Mouse (Mus musculus) spleen, adult 2 months (tissue): ENCODE results near the gene Man2a2. TPM values are rescaled to one million over a fixed set of nuclear protein-coding genes. Genes with fewer than 3 reads are reported as not detected.

Source experiments
- DNase-seq, 2 experiments: peaks; one replicate each; pipeline versions ENCODE4 v3.0.0 to v3.0.0-alpha.2; 2012 to 2021; ENCODE audit warnings: low spot score in 2 of 2, low read depth in 1 of 2
- H3K27ac ChIP-seq: fragments of 200-500 bp; 2 replicates; pipeline ENCODE4 v1.5.1; 2012; ENCODE audit warnings: low read length, inconsistent platforms; ENCODE audit not compliant: insufficient read depth
- H3K27me3 ChIP-seq: fragments of 200-500 bp; 2 replicates; pipeline ENCODE4 v1.6.1; 2012; ENCODE audit warnings: mild to moderate bottlenecking, moderate library complexity, low read length, inconsistent platforms; ENCODE audit not compliant: control insufficient read depth, insufficient read depth
- H3K36me3 ChIP-seq: fragments of 200-500 bp; 2 replicates; pipeline ENCODE4 v1.6.1; 2012; ENCODE audit warnings: mild to moderate bottlenecking, low read length, inconsistent platforms; ENCODE audit not compliant: control insufficient read depth, insufficient read depth
- H3K4me1 ChIP-seq: fragments of 200-500 bp; 2 replicates; pipeline ENCODE4 v1.6.1; 2011; ENCODE audit warnings: inconsistent platforms; ENCODE audit not compliant: control insufficient read depth, insufficient read depth, insufficient read length
- H3K4me3 ChIP-seq: fragments of 200-500 bp; 2 replicates; pipeline ENCODE4 v1.5.1; 2011; ENCODE audit warnings: mild to moderate bottlenecking, inconsistent platforms; ENCODE audit not compliant: insufficient read depth, insufficient read length; ENCODE audit errors: extremely low read depth
- CTCF ChIP-seq: fragments of 200-500 bp; IDR thresholded peaks from 2 replicates; pipeline ENCODE4 v1.5.1; 2011; ENCODE audit warnings: mild to moderate bottlenecking, inconsistent platforms; ENCODE audit not compliant: insufficient read depth, insufficient read length, insufficient replicate concordance; ENCODE audit errors: extremely low read depth
- POLR2A ChIP-seq: fragments of 200-500 bp; IDR thresholded peaks from 2 replicates; pipeline ENCODE4 v1.6.1; 2011; ENCODE audit warnings: low read depth, low read length, inconsistent platforms
- WGBS: fragments of 180-500 bp; shearing (Covaris S2); methylation state at CpG from one replicate; pipeline ENCODE4 v1.1.7; 2018; 5-methylcytosine and 5-hydroxymethylcytosine counted together
- polyA plus RNA-seq: library from polyadenylated mRNA; depleted of rRNA; stranded (reverse); fragments of >200 nt; gene quantifications from 2 replicates; pipeline ENCODE4 v1.2.3, GENCODE M21; 2012

The Man2a2 gene
- polyA plus RNA-seq, 1 experiment = 98.3 TPM

DNA sequence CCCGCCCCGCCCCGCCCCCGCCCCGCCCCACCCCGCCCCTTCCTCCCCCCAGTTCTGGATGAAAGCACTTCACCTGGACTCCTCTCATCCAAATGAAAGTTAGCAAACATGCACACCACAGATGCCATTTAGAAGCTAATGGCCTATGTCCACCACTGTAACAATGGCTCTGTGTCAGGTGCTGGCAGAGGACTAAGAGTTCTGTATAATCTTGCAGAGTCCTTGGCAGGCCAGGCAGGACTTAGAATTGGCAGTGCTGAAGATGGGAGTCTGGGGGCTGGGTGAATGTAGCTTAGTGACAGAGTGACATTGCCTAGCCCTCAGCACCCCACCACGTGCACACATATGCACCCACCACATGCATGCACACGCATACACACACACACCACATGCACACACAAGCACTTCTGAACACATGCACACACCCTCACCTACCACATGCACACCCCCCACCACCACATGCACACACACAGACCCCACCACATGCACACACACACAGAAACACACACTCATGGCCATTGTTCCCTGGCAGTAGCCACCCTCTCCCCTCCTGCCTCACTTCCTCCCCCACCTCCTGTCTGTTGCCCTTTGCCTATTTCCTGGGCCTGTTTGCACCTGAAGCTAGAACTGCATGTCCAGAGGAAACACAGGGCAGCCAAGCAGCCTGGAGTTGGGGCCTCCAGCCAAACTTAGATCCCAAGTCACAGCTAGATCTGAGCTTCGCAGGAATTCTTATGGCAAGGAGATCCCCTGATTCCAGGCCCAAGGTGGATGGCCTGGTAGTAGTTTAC is 42.5 kb upstream of the Man2a2 start:
- no peaks in the 10 kb centered on the region for H3K36me3 ChIP-seq
- no peak overlapping the region for H3K4me3 ChIP-seq
- H3K4me1 ChIP-seq = no peaks in the 10 kb centered on the region
- H3K27ac ChIP-seq = no peak overlapping the region
- TF ChIP-seq POLR2A (no peak), CTCF (no peak)
- DNase-seq = no peak
- 81% methylated on average over 9 of the region's 9 CpGs for WGBS
- no peaks in the 10 kb centered on the region for H3K27me3 ChIP-seq

DNA sequence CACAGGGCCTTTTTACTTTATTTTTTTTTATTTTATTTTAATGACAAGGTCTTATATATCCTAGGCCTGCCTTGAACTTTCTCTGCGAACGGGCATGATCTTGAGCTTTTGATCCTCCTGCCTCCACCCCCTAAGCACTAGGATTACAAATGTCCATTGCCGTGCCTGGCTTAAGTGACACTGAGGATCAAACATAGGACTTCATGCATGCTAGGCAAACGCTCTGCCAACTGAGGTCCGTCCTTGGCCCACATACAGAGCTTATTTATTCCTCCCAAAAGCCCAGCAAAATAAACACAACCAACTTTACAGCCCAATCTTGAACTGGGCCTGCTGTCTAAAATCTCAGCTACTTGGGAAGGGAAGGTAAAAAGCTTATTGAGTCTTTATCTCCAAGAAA is 41.6 kb upstream of the Man2a2 start:
- H3K4me1 ChIP-seq = no peaks in the 10 kb centered on the region
- no peaks in the 10 kb centered on the region for H3K36me3 ChIP-seq
- no peak overlapping the region for H3K27ac ChIP-seq
- no peak for DNase-seq
- H3K27me3 ChIP-seq = no peaks in the 10 kb centered on the region
- WGBS = 92% methylated on average over 5 of the region's 5 CpGs
- TF ChIP-seq CTCF (no peak), POLR2A (no peak)
- no peak overlapping the region for H3K4me3 ChIP-seq

DNA sequence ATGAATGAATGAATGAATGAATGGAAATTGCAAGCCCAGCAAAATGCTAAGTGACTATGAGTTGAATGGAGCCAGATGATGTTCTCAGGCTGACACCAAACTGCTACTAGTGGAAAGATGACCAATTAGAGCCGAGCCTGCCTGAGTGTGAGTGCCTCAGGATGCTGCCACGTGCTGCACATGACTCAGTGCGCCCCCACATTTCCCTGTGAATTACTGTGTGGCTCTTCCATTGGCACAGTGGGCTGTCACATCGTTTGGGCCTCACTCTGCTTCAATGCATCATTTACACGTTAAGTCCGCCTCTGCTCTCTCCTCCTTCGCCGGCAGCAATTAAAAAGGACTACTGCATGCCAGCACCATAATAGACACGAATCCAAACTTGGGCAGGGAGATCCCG is 41.1 kb upstream of the Man2a2 start:
- no peak overlapping the region for H3K27ac ChIP-seq
- TF ChIP-seq CTCF (no peak), POLR2A (no peak)
- no peaks in the 10 kb centered on the region for H3K4me1 ChIP-seq
- H3K36me3 ChIP-seq = no peaks in the 10 kb centered on the region
- H3K27me3 ChIP-seq = no peaks in the 10 kb centered on the region
- 90% methylated on average over 10 of the region's 10 CpGs for WGBS
- no peak for DNase-seq
- H3K4me3 ChIP-seq = no peak overlapping the region

DNA sequence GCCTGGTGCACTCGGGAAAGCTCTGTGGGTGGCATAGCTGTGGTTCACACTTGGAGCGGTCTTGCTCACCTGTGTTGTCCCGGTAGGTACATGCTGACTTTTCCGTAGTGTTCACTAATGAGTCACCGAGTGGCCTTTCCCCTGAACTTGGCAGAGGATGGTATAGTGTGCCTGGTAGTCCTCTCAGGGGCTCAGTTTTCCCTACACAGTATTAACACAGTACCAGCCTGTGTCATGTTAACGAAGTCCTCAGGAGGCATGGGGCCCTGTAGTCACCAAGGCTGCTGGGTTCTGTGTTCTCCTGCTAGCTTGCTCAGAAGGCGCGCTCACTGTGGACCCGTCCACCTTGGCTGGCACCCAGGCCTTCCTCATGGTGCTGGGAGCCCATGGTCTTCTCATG is 39.2 kb upstream of the Man2a2 start:
- DNase-seq = no peak
- WGBS = 92% methylated on average over 9 of the region's 9 CpGs
- Histone ChIP-seq H3K27ac (no peak overlapping the region), H3K4me1 (no peaks in the 10 kb centered on the region), H3K36me3 (no peaks in the 10 kb centered on the region), H3K27me3 (no peaks in the 10 kb centered on the region), H3K4me3 (no peak overlapping the region)
- TF ChIP-seq POLR2A = no peak

DNA sequence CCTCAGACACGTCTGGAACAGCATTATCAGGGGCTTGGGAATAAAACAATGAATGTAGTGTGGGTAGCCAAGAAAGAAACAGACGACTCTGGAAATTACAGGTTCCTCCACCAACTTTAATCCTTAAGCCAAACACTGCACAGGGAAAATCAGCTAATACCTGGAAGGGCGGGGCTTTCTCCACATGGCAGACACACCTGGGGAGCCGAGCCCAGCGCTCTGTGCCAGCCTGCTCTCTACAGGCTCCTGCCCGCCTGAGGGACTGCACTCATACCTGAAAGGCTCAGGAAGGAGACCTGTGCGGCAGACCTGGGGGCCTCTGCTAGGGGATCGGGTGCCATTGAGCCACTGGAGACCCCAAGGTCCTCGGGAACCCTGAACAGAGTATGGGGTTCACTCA is 36.5 kb upstream of the Man2a2 start:
- Histone ChIP-seq H3K4me3 (no peak overlapping the region), H3K4me1 (no peaks in the 10 kb centered on the region; the same call in 1 of the 2 replicates), H3K27me3 (peaks cover 3% of the 10 kb centered on the region), H3K27ac (no peak overlapping the region), H3K36me3 (no peaks in the 10 kb centered on the region)
- 89% methylated on average over 9 of the region's 9 CpGs for WGBS
- TF ChIP-seq CTCF (no peak), POLR2A (no peak)
- DNase-seq = no peak

DNA sequence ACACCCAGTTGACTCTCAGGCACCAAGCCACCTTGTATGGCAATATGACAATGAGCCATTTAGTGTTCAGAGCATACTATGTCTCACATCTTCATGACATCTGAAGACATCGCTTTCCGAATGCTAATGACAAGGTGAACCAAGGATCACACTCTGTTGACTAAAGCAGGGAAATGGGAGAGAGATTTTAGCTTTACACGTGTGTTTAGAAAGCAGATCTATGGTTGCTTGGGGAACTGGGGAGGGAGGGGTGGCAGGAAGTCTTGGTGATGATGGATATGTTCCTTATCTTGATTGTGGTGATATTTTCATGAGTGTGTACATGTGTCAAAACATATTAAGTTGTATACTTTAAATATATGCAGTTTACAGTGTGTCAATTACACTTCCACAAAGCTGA is 35.0 kb upstream of the Man2a2 start:
- Histone ChIP-seq H3K4me1 (peaks cover 6% of the 10 kb centered on the region), H3K27me3 (peaks cover 3% of the 10 kb centered on the region), H3K36me3 (no peaks in the 10 kb centered on the region), H3K4me3 (no peak overlapping the region), H3K27ac (no peak overlapping the region)
- no peak for TF ChIP-seq POLR2A
- no peak for TF ChIP-seq CTCF
- no peak for DNase-seq
- WGBS = 70% methylated on average over 3 of the region's 3 CpGs

DNA sequence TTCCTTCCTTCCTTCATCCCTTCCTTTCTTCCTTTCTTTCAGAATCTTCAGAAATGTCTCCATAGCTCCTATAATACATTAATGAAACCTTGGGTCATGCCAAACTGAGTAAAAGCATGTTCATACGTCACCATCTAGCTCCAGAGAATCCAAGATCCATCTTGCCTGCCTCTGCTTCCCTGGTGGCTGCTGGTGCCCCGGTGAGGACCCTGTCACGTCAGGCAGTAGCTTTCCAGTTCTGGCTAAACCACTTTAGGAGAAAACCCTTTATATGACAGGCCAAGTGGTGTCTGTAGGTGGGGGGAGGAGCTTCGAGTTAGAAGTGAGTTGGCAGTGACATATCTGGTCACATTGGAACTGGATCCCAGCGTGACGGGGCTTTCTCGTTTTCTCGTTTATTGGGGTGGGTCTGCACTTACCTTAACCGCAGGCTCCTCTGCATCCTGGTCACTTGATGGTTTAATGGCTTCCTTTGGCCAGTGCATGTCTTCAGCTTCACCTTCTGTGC is 34.1 kb upstream of the Man2a2 start, which contains the start of gene Furin:
TSS of gene Furin (minus strand) at position 249 of the 508 bp plus-strand sequence.
- TF ChIP-seq CTCF = no peak
- TF ChIP-seq POLR2A = no peak
- no peak within 1 kb of the TSS for H3K4me3 ChIP-seq
- H3K36me3 ChIP-seq = no peaks in the 10 kb centered on the region
- DNase-seq = no peak
- no peak within 1 kb of the TSS for H3K27ac ChIP-seq
- peaks cover 3% of the 10 kb centered on the region for H3K27me3 ChIP-seq
- WGBS = 80% methylated on average over 9 of the region's 9 CpGs
- peaks cover 12% of the 10 kb centered on the region for H3K4me1 ChIP-seq
